10 mouse cellular contexts compared by ENCODE assay signal in the genomic region with DNA sequence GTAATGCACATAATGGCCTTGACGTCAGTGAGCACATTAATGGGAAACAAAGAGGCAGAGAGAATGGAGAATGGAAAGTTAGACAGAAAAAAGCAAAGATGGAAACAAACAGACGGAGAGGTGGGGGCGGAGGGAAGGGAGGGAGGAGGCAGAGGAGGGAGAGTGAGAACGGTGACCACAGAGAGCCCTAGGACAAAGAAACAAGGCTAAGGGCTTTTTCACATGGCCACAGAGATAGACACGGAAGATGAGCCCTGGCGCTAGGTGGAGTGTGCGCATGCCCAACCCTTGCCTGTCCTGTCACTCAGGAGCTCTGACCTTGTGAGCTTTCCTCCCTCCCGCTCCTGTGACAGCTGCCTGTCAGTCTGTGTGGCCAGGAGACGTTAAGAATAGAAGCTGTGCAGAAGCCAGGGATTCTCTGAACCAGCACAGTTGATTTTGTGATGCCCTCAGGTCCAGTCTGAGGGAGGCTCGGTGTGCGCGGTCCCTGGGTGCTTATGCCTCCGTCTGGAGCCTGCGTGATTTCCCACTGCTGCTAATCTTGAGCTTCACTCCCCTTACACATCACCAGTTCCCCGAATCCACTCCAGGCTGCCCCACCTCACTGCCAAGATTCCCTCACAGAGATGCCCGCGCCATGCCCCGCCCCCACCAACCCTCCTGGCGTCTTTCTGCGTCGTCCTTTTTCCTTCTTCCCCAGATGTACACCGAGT. TPM values are rescaled to one million over a fixed set of nuclear protein-coding genes. Genes with fewer than 3 reads are reported as not detected.
DNase-seq lines count a peak whose midpoint lies in the region; ATAC-seq and TF ChIP-seq lines count a peak whose summit lies in the region.
"Had no signal": no experiment of that assay in that cellular context is flagged by ENCODE, and none has a peak within 500 bp of the region (broad histone marks: within the 10 kb centered on the region; RNA-seq: fewer than 3 reads in every experiment).

No protein-coding gene starts in this region.

- no peaks in the 10 kb centered on the region for H3K36me3 ChIP-seq in hindbrain, embryonic 14.5 days (replicated peaks; ENCODE audit: control insufficient read depth, insufficient read depth)
- H3K36me3 ChIP-seq in neural tube, embryonic 15.5 days = no peaks in the 10 kb centered on the region

- peak overlapping the region; percentile 4 for H3K9ac ChIP-seq in hindbrain, embryonic 14.5 days
- H3K9ac ChIP-seq in neural tube, embryonic 15.5 days (replicated peaks) = no peak overlapping the region

- DNase-seq in layer of hippocampus, adult 2 months (ENCODE audit: low spot score in 2 of 2) = no peak
- DNase-seq in layer of hippocampus, adult 9-11 months = no peak
- peak; percentile 89 for DNase-seq in gastrocnemius, adult 2 months
- no peak for DNase-seq in hindbrain, embryonic 14.5 days (ENCODE audit: low spot score)
- DNase-seq in spleen, postnatal 36 days (ENCODE audit: low spot score in 2 of 2) = no peak
- DNase-seq in thymus, adult 18-20 months = no peak

- peaks cover 16% of the 10 kb centered on the region for H3K4me1 ChIP-seq in hindbrain, embryonic 14.5 days (replicated peaks; ENCODE audit: control insufficient read depth, insufficient read depth, low read length)
- H3K4me1 ChIP-seq in neural tube, embryonic 15.5 days = peaks cover 8% of the 10 kb centered on the region; the same call in 1 of the 2 replicates

- H3K27me3 ChIP-seq in hindbrain, embryonic 14.5 days (ENCODE audit: control insufficient read depth, insufficient read depth, low read length) = no peaks in the 10 kb centered on the region
- H3K27me3 ChIP-seq in neural tube, embryonic 15.5 days (replicated peaks) = 0 out of 2 replicates have a peak, but pooled peaks cover 2% of the 10 kb centered on the region
- H3K27me3 ChIP-seq: Patski had no signal

- 44% methylated on average over 22 of the region's 22 CpGs for WGBS in hindbrain, embryonic 14.5 days
- 59% methylated on average over 22 of the region's 22 CpGs for WGBS in neural tube, embryonic 15.5 days

- peak overlapping the region; percentile 32 for H3K4me3 ChIP-seq in layer of hippocampus, adult 2 months
- H3K4me3 ChIP-seq in gastrocnemius, adult 2 months = peak overlapping the region; percentile 59
- no peak overlapping the region for H3K4me3 ChIP-seq in hindbrain, embryonic 14.5 days (replicated peaks; ENCODE audit: low read length)
- H3K4me3 ChIP-seq in neural tube, embryonic 15.5 days (replicated peaks) = no peak overlapping the region

- peak overlapping the region; percentile 37 for H3K4me2 ChIP-seq in hindbrain, embryonic 14.5 days (replicated peaks)
- H3K4me2 ChIP-seq in neural tube, embryonic 15.5 days = peak overlapping the region; percentile 23; the same call in 1 of the 2 replicates

- peak overlapping the region; percentile 86 for H3K27ac ChIP-seq in layer of hippocampus, adult 2 months
- H3K27ac ChIP-seq in gastrocnemius, adult 2 months = peak overlapping the region; percentile 81
- H3K27ac ChIP-seq in hindbrain, embryonic 14.5 days = 0 out of 2 replicates have a peak overlapping the region, but pooled peaks have one; percentile 6
- H3K27ac ChIP-seq in neural tube, embryonic 15.5 days (replicated peaks) = no peak overlapping the region
- H3K27ac ChIP-seq: kidney, postnatal 0 days had no signal

- H3K9me3 ChIP-seq in hindbrain, embryonic 14.5 days (ENCODE audit: control insufficient read depth, low read length) = no peaks in the 10 kb centered on the region
- no peaks in the 10 kb centered on the region for H3K9me3 ChIP-seq in neural tube, embryonic 15.5 days (replicated peaks)

- TF ChIP-seq CTCF in layer of hippocampus, adult 2 months (conservative IDR thresholded peaks at IDR 0.05) = no peak
- no peak; the same call in 1 of the 2 replicates for TF ChIP-seq CTCF in gastrocnemius, adult 2 months (IDR thresholded peaks at IDR 0.05)

- intact Hi-C loops in gastrocnemius, adult 2 months (cut with DNase I) = no loop called here

- ATAC-seq in cerebellum, adult (ENCODE audit: insufficient number of reproducible peaks, low FRiP score, low TSS enrichment) = peak; percentile 79
- peak; percentile 25; the same call in 1 of the 2 replicates for ATAC-seq in hindbrain, embryonic 14.5 days (ENCODE audit: low FRiP score)
- ATAC-seq in neural tube, embryonic 15.5 days (ENCODE audit: low FRiP score) = no peak
- ATAC-seq: Patski had no signal

RNA-seq across cellular contexts. Expression of gene Rassf10, which starts 35.3 kb away (rescaled TPM):
- total RNA-seq in layer of hippocampus, adult 2 months (2021) = 1 to 10 TPM in 1 of 2 experiments, under 1 TPM in 1; 0.96 to 1.0 TPM
- under 1 TPM; 0.17 to 0.48 TPM for total RNA-seq in gastrocnemius, adult 2 months (2021)
- polyA plus RNA-seq in hindbrain, embryonic 14.5 days (2014; fragmentation: Nextera tagmentation; extraction: Ambion mirVana) = 2.6 and 3.1 TPM in 2 replicates
- 3.1 and 3.6 TPM in 2 replicates for polyA plus RNA-seq in neural tube, embryonic 15.5 days (2015; fragmentation: Nextera tagmentation; extraction: Ambion mirVana)
- polyA plus RNA-seq: Patski had no signal

Comparison
In these comparisons a context has a peak if more than half of its experiments do, and no peak if none do; other contexts are left out.
1. H3K4me3 ChIP-seq: peak in layer of hippocampus, adult 2 months (single experiment) and gastrocnemius, adult 2 months (single experiment); none in hindbrain, embryonic 14.5 days (single experiment) and neural tube, embryonic 15.5 days (single experiment).